ENCODE assay signal across 30 mouse cellular contexts in the genomic region with DNA sequence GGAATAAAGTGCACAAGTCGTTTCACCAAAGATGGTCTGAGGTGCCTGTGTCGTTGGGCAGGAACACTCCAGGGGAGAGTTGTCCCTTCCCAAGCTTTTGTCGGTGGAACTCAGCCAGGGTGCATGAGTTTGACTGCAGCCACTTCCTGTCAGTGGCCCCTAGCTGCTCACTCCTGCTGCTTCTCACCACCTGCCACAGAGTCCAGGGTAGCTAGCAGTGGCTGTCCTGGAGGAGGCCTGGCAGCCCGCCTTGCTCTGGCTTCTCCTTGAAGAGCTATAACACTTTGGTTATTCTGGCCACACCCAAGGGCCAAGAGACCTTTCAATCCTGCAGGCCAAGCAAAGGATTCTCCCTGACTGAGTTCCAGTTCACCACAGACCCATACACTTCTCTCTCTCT.
"Had no signal": no experiment of that assay in that cellular context is flagged by ENCODE, and none has a peak within 500 bp of the region (broad histone marks: within the 10 kb centered on the region; RNA-seq: fewer than 3 reads in every experiment).

No protein-coding gene starts in this region.

- H3K4me3 ChIP-seq: left cerebral cortex, adult 2 months; limb, embryonic 10.5 days; limb, embryonic 12.5 days; limb, embryonic 13.5 days; limb, embryonic 15.5 days; liver, embryonic 12.5 days; liver, embryonic 13.5 days; liver, embryonic 15.5 days; lung, embryonic 15.5 days; megakaryocyte, embryonic 14.5 days; midbrain, embryonic 10.5 days; midbrain, embryonic 12.5 days; midbrain, embryonic 13.5 days; midbrain, embryonic 15.5 days had no signal

- H3K4me2 ChIP-seq: limb, embryonic 12.5 days; limb, embryonic 13.5 days; limb, embryonic 15.5 days; liver, embryonic 11.5 days; liver, embryonic 12.5 days; liver, embryonic 13.5 days; liver, embryonic 15.5 days; lung, embryonic 14.5 days; lung, embryonic 15.5 days; midbrain, embryonic 11.5 days; midbrain, embryonic 12.5 days; midbrain, embryonic 13.5 days; midbrain, embryonic 15.5 days had no signal

- DNase-seq: left cerebral cortex, postnatal 4 days; liver; liver, embryonic 13.5 days; liver, postnatal 0 days; lung, adult 18-20 months; lung, adult 2 months; lung, embryonic 14.5 days; lung, postnatal 10 days; lung, postnatal 14 days; lung, postnatal 36 days; lung, postnatal 4 days had no signal

- H3K9me3 ChIP-seq: limb, embryonic 10.5 days; limb, embryonic 12.5 days; limb, embryonic 13.5 days; limb, embryonic 15.5 days; liver, embryonic 12.5 days; liver, embryonic 13.5 days; liver, embryonic 15.5 days; lung, embryonic 15.5 days; megakaryocyte, embryonic 14.5 days; midbrain, embryonic 10.5 days; midbrain, embryonic 12.5 days; midbrain, embryonic 13.5 days; midbrain, embryonic 15.5 days had no signal

- H3K9ac ChIP-seq: limb, embryonic 12.5 days; limb, embryonic 13.5 days; limb, embryonic 15.5 days; liver, embryonic 12.5 days; liver, embryonic 13.5 days; liver, embryonic 14.5 days; liver, embryonic 15.5 days; liver, postnatal 0 days; lung, embryonic 14.5 days; lung, embryonic 15.5 days; midbrain, embryonic 12.5 days; midbrain, embryonic 13.5 days; midbrain, embryonic 15.5 days had no signal

- H3K36me3 ChIP-seq: limb, embryonic 10.5 days; limb, embryonic 12.5 days; limb, embryonic 13.5 days; limb, embryonic 15.5 days; liver, embryonic 12.5 days; liver, embryonic 13.5 days; liver, embryonic 15.5 days; lung, embryonic 15.5 days; midbrain, embryonic 10.5 days; midbrain, embryonic 12.5 days; midbrain, embryonic 13.5 days; midbrain, embryonic 15.5 days had no signal

- H3K27me3 ChIP-seq: midbrain, embryonic 15.5 days had no signal

- ATAC-seq: liver, embryonic 12.5 days; liver, postnatal 0 days; lung, postnatal 0 days; midbrain, embryonic 13.5 days; midbrain, embryonic 15.5 days; midbrain, embryonic 16.5 days had no signal

- H3K27ac ChIP-seq: left cerebral cortex, adult 2 months; limb, embryonic 10.5 days; limb, embryonic 12.5 days; limb, embryonic 13.5 days; limb, embryonic 15.5 days; liver, embryonic 12.5 days; liver, embryonic 13.5 days; liver, embryonic 14.5 days; liver, embryonic 15.5 days; lung, embryonic 15.5 days; macrophage; midbrain, embryonic 10.5 days; midbrain, embryonic 12.5 days; midbrain, embryonic 13.5 days; midbrain, embryonic 15.5 days had no signal

- H3K4me1 ChIP-seq: limb, embryonic 12.5 days; liver, embryonic 12.5 days; liver, embryonic 13.5 days; liver, embryonic 15.5 days; lung, embryonic 15.5 days; midbrain, embryonic 10.5 days; midbrain, embryonic 12.5 days; midbrain, embryonic 13.5 days; midbrain, embryonic 15.5 days had no signal
